Mouse (Mus musculus) spleen, adult 2 months (tissue): ENCODE data around the gene Pafah1b1. TPM values are rescaled to one million over a fixed set of nuclear protein-coding genes. Genes with fewer than 3 reads are reported as not detected.
A peak's percentile ranks its signal among the peaks of the same experiment; 100 is the strongest.

Experiments
- DNase-seq, 2 experiments: peaks; one replicate each; pipeline versions ENCODE4 v3.0.0 to v3.0.0-alpha.2; 2012 to 2021; ENCODE audit warnings: low spot score in 2 of 2, low read depth in 1 of 2
- H3K27ac ChIP-seq: fragments of 200-500 bp; 2 replicates; pipeline ENCODE4 v1.5.1; 2012; ENCODE audit warnings: low read length, inconsistent platforms; ENCODE audit not compliant: insufficient read depth
- H3K27me3 ChIP-seq: fragments of 200-500 bp; 2 replicates; pipeline ENCODE4 v1.6.1; 2012; ENCODE audit warnings: mild to moderate bottlenecking, moderate library complexity, low read length, inconsistent platforms; ENCODE audit not compliant: control insufficient read depth, insufficient read depth
- H3K36me3 ChIP-seq: fragments of 200-500 bp; 2 replicates; pipeline ENCODE4 v1.6.1; 2012; ENCODE audit warnings: mild to moderate bottlenecking, low read length, inconsistent platforms; ENCODE audit not compliant: control insufficient read depth, insufficient read depth
- H3K4me1 ChIP-seq: fragments of 200-500 bp; 2 replicates; pipeline ENCODE4 v1.6.1; 2011; ENCODE audit warnings: inconsistent platforms; ENCODE audit not compliant: control insufficient read depth, insufficient read depth, insufficient read length
- H3K4me3 ChIP-seq: fragments of 200-500 bp; 2 replicates; pipeline ENCODE4 v1.5.1; 2011; ENCODE audit warnings: mild to moderate bottlenecking, inconsistent platforms; ENCODE audit not compliant: insufficient read depth, insufficient read length; ENCODE audit errors: extremely low read depth
- CTCF ChIP-seq: fragments of 200-500 bp; IDR thresholded peaks from 2 replicates; pipeline ENCODE4 v1.5.1; 2011; ENCODE audit warnings: mild to moderate bottlenecking, inconsistent platforms; ENCODE audit not compliant: insufficient read depth, insufficient read length, insufficient replicate concordance; ENCODE audit errors: extremely low read depth
- POLR2A ChIP-seq: fragments of 200-500 bp; IDR thresholded peaks from 2 replicates; pipeline ENCODE4 v1.6.1; 2011; ENCODE audit warnings: low read depth, low read length, inconsistent platforms
- WGBS: fragments of 180-500 bp; shearing (Covaris S2); methylation state at CpG from one replicate; pipeline ENCODE4 v1.1.7; 2018; 5-methylcytosine and 5-hydroxymethylcytosine counted together
- polyA plus RNA-seq: library from polyadenylated mRNA; depleted of rRNA; stranded (reverse); fragments of >200 nt; gene quantifications from 2 replicates; pipeline ENCODE4 v1.2.3, GENCODE M21; 2012

Pafah1b1 gene
- polyA plus RNA-seq, 1 experiment, result 10.0 TPM

GRCm38 (mm10) chr11:74768045-74768444 lies 43.6 kb upstream of the Pafah1b1 start:
- H3K27me3 ChIP-seq, result no peaks in the 10 kb centered on the region; the same call in 1 of the 2 replicates
- TF ChIP-seq CTCF (peak; percentile 39; the same call in 1 of the 2 replicates), POLR2A (no peak)
- peak; percentile 25 to 59 for DNase-seq
- WGBS, result 49% methylated on average over 6 of the region's 6 CpGs
- no peaks in the 10 kb centered on the region for H3K36me3 ChIP-seq
- peaks cover 11% of the 10 kb centered on the region for H3K4me1 ChIP-seq
- no peak overlapping the region for H3K4me3 ChIP-seq
- no peak overlapping the region for H3K27ac ChIP-seq

- Histone ChIP-seq H3K27ac (no peak overlapping the region), H3K4me3 (no peak overlapping the region), H3K4me1 (peaks cover 11% of the 10 kb centered on the region), H3K36me3 (no peaks in the 10 kb centered on the region), H3K27me3 (no peaks in the 10 kb centered on the region; the same call in 1 of the 2 replicates)
- 98% methylated on average over 4 of the region's 4 CpGs for WGBS
- TF ChIP-seq POLR2A (no peak), CTCF (no peak)
- no peak for DNase-seq
Measured at GRCm38 (mm10) chr11:74767469-74767868, 43.0 kb upstream of the Pafah1b1 start.

- 93% methylated on average over 10 of the region's 10 CpGs for WGBS
Measured at GRCm38 (mm10) chr11:74763960-74764625, 39.6 kb upstream of the Pafah1b1 start.

GRCm38 (mm10) chr11:74761011-74761705 lies 36.7 kb upstream of the Pafah1b1 start:
- 63% methylated on average over 12 of the region's 12 CpGs for WGBS
- H3K27me3 ChIP-seq, result no peaks in the 10 kb centered on the region; the same call in 1 of the 2 replicates
- H3K4me1 ChIP-seq, result peaks cover 3% of the 10 kb centered on the region; the same call in 1 of the 2 replicates
- H3K4me3 ChIP-seq, result no peak overlapping the region
- no peak for DNase-seq
- H3K27ac ChIP-seq, result no peak overlapping the region
- no peaks in the 10 kb centered on the region for H3K36me3 ChIP-seq
- TF ChIP-seq POLR2A (no peak), CTCF (no peak)

More at GRCm38 (mm10) chr11:74763960-74764625, 39.6 kb upstream of the Pafah1b1 start:
- DNase-seq, result no peak
- no peak for TF ChIP-seq POLR2A
- no peak for TF ChIP-seq CTCF
- Histone ChIP-seq H3K27ac (no peak overlapping the region), H3K36me3 (no peaks in the 10 kb centered on the region), H3K27me3 (no peaks in the 10 kb centered on the region; the same call in 1 of the 2 replicates), H3K4me3 (no peak overlapping the region), H3K4me1 (peaks cover 3% of the 10 kb centered on the region; the same call in 1 of the 2 replicates)

- WGBS, result 79% methylated on average over 2 of the region's 2 CpGs
- TF ChIP-seq CTCF (no peak), POLR2A (no peak)
- DNase-seq, result no peak
Measured at GRCm38 (mm10) chr11:74756631-74757030, 32.2 kb upstream of the Pafah1b1 start.

GRCm38 (mm10) chr11:74751352-74752066 lies 27.0 kb upstream of the Pafah1b1 start:
- H3K27ac ChIP-seq, result no peak overlapping the region
- no peaks in the 10 kb centered on the region for H3K4me1 ChIP-seq
- H3K4me3 ChIP-seq, result no peak overlapping the region
- no peak for DNase-seq
- H3K27me3 ChIP-seq, result no peaks in the 10 kb centered on the region
- TF ChIP-seq CTCF (no peak), POLR2A (no peak)
- no peaks in the 10 kb centered on the region for H3K36me3 ChIP-seq
- 87% methylated on average over 9 of the region's 9 CpGs for WGBS

More at GRCm38 (mm10) chr11:74756631-74757030, 32.2 kb upstream of the Pafah1b1 start:
- no peak overlapping the region for H3K4me3 ChIP-seq
- H3K36me3 ChIP-seq, result no peaks in the 10 kb centered on the region
- no peaks in the 10 kb centered on the region for H3K4me1 ChIP-seq
- no peaks in the 10 kb centered on the region for H3K27me3 ChIP-seq
- no peak overlapping the region for H3K27ac ChIP-seq
